Mouse (Mus musculus) left cerebral cortex, adult 11 months (tissue): ENCODE data around the gene Rpl19.

Experiments
- DNase-seq: peaks from one replicate; pipeline ENCODE4 v3.0.0; 2022; ENCODE audit warnings: low spot score

The Rpl19 gene

DNA sequence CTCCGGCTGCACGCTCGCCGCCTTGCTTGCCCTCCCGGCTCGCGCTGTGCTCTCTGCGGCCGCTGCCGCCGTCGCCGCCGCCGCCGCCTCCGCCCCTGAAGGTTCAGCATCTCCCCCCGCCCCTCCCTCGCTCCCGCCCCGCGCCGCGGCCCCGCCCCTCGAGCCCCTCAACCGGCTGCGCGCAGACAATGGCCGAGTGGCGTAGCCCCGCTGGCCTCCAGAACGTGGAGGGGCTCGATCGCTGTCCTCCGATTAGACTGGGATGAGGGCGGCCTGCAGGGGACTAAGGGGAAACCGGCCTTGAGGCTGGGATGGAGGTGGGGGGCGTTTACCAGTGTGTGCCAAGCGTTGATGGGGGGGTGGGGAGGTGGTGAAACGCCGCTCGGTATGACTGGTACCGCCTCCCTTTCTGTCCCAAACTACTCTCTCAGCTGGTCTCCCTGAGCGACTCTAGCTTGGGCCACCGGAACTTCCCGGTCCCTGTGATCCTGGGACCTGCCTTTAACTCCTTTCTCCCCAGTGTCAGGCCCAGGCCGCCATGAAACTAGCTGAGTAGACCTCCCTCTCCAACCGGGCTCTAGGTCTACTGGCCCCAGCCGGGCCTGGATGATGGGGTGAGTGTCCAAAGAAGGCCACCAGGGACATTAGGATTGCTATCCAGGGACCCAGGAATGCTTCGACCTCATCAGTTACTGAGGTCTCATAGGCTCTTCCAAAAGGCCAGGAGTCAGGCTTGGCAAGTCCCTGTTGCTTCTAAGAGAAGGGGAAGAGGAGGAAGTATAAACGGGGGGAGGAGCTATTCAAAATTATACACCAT, 3.7 kb upstream of the Rpl19 start, which contains the start of gene Cacnb1:
TSS of gene Cacnb1 (minus strand) at position 480 of the 817 bp plus-strand sequence.
- DNase-seq: no peak

DNA sequence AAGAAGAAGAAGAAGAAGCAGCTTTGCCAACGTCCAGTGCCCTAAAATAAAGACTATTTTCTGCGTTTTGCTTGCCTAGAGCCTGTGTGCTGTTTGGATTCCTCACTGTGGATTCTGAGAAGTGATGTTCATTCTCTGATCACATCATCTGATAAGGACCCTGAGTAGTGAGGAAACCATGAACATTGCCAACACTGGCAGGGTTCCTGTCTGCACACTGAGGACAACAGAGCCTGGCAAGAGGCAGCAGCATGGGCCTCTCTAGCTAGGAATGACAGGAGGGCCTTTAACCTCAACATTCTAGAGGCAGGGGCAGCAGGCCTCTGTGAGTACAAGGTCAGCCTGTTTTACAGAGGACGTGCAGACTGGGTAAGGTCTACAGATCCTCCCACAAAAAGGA, 2.0 kb upstream of the Rpl19 start:
- no peak for DNase-seq

DNA sequence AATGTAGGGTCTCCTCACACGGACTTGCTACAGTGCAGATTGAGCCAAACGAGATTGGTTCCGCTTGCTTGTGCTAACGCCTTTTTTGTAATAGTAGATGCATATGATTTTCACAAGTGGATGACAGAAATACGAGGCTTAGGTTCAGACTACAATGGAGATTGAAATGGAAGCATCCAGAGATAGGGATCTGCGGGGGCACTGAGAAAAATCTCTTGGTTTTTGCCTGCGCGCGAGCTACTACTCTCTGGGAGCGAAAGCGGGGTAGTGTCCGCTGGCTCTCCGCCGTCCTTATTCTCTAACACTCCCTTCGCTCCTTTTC, 301 bp upstream of the Rpl19 start:
- DNase-seq: no peak

DNA sequence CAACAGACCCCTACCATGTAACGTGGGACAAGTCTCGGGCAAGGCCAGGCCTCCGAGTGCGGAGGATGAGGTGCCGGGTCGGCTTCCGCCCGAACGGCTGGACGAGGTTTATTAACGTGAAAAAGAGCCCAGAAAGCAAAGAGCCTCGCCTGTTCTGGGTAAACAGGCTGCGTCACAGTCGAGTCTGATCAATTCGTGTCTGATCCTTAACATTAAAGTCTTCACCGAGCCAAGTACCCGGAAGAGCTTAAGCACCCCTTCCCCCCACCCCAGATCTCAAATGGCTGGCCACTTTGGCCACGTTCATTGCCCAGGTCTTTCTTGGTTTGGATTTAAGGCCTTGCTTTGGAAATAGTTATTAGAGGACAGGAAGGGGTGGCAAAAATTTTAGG, 783 bp downstream of the Rpl19 start:
- no peak for DNase-seq

DNA sequence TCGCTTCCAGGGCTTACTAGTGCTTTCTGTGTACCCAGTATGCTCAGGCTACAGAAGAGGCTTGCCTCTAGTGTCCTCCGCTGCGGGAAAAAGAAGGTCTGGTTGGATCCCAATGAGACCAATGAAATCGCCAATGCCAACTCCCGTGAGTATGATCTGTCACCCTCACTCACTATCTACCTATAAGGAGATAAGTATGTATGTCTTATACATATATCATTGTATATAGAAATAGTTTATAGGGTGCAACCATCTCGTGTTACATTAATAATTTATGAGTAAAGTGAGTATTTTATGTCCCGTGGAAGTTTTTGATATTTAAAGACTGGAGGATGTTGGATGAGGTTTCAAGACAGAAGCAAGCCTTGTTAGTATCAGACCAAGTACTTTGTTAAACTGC, 1.3 kb downstream of the Rpl19 start:
- no peak for DNase-seq

DNA sequence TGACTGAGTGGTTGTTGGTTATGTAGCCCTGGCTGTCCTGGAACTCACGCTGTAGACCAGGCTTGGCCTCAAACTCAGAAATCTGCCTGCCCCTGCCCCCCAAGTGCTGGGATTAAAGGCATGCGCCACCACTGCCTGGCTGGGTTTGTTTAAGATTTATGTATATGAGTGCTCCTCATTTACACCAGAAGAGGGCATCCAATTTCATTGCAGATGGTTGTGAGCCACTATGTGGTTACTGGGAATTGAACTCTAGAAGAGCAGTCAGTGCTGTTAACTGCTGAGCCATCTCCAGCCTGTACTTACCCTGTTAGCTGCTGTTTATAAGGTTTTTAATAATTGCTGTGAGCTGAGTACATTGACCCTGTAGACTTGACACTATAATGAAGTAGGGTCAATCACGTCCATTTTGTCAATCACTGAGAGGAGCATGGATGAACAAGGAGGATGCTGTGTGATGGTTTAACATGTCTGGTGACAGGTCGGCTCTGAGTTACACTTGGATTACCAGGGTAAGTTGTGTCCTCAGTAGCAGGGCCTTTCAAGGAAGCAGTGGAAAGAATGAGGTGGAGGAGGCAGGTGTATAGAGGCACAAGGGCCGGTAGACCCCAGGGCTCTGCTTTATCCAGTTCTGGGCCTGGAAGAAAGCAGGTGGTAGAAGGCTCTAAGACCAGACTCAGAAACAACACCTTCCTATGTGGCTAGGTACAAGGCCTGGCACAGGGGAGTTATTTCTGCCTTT, 4.4 kb downstream of the Rpl19 start:
- DNase-seq: no peak

DNA sequence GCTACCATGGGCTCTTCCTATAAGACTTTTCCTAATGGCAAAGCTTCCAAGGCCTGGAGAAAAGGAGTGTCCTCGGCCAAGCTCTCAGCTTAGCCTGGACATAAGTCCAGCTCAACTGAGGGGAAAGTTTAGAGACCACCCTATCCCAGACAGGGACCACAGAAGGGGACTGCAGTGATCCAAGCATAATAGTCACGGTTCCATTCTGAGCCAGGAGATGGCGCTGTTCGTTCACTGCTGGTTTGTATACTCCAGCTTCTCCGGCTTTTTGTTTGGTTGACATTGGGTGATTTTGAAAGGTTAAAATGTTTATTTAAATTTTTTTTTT, 4.9 kb downstream of the Rpl19 start:
- no peak for DNase-seq

DNA sequence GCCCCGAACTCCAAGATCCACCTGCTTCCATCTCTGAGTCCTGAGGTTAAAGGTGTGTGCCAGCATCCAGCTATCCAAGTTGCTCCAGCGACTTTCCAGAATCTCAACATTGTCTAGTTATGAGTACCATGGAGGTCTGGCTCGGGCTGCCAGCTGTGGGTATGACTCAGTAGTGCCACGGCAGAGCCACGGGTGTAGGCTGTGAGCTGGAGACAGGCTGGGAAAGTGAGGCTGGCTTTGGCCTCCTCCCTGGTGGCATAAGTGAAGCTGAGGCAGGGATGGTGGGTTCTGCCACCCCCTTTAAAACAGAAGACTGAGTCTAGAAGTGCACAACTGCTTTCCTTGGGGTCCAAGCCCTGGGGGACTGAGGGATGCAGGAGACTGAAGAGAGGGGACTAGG, 7.6 kb downstream of the Rpl19 start:
- no peak for DNase-seq

DNA sequence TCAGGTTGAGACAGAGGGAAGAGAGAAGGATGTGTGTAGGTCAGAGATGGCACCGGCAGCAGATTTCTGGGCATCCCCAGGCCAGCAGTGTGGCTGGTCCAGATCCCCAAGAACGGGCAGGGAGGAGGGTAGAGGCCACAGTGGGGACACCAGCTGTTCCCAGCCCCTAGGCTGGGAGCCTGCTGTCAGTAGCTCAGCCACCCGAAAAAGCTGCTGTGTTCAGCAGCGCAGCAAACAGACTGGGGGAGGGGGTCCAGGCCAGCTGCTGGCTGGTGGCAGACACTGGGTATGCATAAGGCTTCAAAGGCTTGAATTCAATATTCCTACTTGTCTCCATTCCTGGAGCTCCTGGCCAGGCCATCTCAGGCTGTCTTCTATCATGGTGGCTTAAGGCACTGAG, 8.3 kb downstream of the Rpl19 start:
- no peak for DNase-seq

DNA sequence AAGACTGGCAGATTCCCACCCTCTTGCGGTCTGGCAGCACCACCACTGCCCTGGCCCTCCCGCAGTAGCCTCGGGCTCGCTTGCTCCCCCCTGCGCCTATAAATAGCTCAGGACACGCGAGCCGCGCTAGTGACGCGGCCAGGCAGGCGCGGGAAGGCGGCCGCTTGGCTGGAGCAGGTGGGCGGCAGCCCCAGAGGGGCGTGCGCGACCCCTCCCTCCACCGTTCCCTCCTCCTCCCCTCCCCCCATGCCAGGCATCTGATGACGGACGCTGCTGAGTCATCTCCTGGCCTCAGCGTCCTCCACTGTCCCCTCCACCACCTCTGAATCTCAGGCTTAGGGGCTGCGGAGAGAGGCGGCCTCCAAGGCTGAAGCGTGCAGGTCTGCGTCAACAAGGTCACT, 9.5 kb downstream of the Rpl19 start:
- DNase-seq: no peak

DNA sequence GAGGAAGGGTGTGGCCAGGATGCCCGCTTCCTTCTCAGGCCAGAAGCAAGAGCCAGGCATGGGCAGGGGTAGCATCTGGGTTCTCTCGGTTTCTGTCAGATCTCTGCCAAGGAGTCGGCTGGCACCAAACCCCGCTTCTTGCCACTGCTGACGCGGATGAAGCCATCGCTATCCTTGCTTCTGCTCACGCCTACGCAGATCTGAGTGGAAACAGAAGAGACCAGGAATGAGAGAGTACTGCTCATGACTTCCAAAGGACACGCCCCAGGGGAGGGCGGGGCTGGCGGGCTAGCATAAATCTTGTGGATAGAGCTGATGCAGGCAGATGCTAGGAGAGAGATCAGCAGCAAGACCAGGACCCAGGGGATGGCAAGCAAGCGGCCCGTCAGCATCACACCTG, 11.4 kb downstream of the Rpl19 start:
- DNase-seq: no peak

DNA sequence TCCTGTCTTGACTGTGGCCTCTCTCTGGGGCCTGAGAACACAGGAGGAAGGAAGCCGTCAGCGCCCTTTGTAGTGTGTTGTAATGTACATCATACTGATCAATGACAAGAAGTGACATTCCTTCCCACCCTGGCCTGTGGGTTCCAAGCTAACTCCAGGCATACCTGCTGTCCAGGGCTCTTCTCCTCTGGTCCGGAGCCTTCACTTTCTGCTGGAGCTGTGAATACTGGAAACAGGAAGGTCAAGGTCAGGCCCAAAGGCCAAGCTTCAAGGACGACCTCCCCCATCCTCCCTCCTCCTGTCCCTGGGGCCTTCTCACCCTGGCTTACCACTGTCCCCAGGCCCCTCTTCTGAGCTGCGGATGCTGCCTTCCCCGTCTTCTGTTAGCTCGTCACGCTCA, 14.5 kb downstream of the Rpl19 start:
- DNase-seq: no peak

DNA sequence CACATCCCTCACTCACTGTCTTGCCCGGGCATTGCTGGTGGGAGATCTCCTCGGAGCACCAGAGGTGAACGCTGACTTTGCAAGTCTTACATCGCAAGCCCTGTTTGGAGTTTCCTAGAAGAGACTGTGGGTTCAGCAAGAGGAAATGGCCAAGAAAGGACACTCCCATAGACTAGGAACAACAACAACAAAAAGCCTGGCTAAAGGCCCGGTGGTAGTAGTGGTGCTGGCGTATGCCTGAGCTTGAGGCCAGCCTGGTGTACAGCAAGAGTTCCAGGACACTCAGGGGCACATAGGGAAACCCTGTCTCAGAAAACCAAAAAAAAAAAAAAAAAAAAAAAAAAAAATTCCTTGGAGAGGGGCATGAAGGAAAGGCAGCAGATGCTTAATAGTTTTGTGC, 16.2 kb downstream of the Rpl19 start:
- no peak for DNase-seq

DNA sequence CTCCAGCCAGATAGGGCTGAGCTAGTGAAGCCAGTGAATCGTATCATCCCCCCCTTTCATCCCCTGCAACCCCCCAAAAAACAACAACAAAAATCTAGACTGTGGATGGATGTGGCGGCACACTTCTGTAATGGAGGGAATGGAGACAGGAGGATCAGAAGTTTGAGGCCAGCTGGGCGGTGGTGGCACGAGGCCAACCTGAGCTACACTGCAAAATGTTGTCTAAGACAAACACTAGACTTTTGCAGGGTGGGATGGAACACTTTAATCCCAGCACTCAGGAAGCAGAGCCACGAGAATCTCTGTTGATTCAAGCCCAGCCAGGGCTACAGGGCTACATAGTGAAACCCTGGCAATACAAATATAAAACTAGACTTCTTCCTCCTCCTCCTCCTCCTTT, 17.6 kb downstream of the Rpl19 start:
- no peak for DNase-seq

DNA sequence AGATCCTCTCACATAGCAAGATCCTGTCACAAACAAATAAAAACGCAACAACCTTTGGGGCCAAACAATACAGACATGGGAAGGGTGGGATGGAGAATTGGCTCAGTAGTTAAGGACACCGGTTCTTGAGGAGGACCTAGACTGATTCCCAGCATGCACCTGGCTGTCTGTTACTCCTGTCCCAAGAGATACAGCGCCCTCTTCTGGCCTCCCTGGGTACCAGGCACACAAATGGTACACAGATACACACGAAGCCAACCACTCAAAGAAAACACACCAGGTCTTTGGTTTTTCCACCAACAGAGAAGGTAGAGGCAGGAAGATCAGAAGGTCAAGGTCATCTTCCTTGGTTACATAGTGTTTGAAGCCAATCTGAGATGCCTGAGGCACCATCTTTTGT, 19.1 kb downstream of the Rpl19 start:
- no peak for DNase-seq

DNA sequence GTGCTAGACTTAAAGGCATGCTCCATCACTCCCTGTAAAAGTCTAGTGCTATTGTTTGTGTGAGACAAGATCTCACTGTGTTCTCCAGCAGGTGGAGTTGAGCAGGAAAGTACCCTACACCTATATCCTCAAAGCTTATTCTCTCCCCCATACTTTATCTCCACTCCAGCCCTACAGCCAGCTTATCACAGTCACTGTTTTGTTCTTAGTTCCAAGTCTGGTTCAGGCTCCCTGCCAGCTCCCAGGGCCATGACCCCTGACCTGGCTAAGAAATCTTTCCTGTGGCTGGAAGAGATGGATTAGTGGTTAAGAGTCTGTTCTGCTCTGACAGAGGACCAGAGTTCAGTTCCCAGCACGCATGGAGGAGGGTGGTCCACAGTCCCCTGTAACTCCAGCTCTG, 20.0 kb downstream of the Rpl19 start:
- no peak for DNase-seq

DNA sequence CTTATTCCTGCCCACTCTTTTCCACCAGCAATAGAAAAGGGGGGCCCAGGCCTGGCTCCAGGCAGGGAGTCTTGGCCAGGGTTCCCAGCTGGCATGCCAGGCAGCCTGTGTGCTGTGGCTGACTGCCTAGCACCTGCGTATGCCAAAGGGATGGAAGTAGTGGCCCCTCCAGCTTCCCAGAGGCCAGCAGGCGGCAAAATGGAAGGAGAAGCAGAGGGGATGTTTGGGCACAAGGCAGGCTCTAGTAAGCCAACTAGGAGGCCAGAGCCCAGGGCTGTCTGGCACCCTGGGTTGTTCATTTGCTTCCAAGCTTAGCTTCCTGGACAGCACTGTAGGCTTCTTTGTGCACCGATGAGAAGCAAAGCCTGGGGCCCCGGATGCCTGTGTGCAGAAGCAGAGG, 21.2 kb downstream of the Rpl19 start:
- DNase-seq: no peak

DNA sequence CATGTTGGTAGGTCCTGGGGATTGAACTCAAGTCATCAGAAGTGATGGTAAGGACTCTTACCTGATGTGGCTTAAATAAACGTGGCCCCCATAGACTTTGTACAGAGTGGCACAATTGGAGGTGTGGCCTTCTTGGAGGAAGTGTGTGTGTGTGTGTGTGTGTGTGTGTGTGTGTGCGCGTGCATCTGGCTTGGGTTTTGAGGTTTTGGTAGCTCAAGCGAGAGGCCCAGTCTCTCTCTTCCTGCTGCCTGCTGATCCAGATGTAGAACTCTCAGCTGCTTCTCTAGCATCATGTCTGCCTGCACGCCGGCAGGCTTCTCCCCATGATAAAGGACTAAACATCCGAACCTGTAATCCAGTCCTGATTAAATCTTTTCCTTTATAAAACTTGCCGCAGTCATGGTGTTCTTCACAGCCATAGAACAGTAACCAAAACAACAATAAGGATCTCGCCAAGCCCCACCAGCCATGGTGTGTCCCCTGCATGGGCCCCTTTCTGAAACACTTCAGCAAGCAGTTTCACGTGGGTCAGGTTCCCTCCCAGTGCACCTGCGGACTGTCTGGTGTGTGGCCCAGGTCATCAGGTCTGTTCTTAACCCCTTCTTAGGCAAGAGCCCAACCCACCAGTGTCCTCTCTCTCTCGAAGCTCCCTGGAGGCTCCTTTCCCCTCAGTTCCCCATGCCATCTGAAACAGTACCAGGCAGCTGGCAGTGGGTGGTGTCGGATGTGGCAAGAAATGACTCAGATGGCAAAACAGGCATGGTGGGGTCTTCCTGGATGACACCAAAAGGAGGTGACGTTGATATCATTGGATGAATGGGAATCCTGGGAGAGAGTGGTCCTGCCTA, 23.4 kb downstream of the Rpl19 start:
- no peak for DNase-seq

DNA sequence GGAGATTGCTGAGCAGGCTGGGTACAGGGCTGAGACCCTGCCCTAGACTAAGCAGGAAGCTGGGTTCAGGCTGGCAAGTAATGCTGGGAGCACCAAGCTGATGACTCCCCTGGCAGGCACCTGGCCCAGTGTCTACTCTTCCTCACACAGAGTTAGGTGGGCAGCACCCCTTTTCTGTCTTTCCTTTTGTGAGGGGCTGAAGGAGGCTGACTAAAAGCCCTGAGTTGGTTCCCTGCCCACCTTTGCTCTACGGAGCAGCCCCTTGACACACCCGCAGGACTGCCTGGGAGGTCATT, 24.0 kb downstream of the Rpl19 start:
- DNase-seq: no peak

DNA sequence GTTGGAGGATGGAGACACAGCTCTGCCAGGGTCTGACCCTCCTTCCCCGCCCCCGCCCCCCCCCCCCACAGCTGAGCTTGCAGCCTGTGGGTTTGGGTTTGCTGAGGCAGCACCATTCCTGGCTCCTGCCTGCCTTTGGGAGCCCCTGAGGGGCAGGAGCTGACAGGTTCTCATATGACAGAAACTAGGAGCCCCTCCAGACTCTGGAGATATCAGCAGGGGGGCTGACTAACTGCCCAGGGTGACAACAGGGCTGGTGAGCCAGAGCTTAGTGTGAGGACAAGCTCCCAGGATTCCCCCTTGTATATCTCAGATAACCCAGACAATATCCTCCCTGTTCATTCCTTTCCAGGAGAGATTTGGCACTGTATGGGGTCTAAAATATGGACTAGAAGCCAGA, 24.4 kb downstream of the Rpl19 start:
- no peak for DNase-seq

DNA sequence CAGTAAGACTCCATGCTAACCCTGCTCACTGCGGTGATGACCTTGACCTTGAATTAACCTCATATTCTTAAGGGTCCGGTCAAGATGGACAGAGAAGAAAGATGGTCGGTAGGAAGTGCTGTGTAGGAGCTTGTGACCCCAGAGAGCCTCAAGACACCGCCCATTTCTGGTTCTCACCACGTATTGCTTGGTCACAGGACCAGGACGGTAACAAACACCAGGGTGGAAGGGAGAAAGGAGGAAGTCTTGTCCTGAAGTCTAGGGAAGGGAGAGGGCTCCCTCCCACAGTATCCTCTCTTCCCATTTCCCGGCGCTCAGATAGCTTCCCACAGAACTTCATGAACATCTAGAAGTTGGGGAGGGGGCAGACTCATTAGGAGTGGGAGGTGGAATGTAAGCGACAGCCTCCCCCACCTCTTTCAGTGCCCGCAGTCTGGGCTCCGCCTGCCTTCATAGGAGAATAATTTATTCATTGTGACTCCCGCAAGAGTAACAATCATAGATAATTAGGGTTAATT, 25.2 kb downstream of the Rpl19 start:
- no peak for DNase-seq

DNA sequence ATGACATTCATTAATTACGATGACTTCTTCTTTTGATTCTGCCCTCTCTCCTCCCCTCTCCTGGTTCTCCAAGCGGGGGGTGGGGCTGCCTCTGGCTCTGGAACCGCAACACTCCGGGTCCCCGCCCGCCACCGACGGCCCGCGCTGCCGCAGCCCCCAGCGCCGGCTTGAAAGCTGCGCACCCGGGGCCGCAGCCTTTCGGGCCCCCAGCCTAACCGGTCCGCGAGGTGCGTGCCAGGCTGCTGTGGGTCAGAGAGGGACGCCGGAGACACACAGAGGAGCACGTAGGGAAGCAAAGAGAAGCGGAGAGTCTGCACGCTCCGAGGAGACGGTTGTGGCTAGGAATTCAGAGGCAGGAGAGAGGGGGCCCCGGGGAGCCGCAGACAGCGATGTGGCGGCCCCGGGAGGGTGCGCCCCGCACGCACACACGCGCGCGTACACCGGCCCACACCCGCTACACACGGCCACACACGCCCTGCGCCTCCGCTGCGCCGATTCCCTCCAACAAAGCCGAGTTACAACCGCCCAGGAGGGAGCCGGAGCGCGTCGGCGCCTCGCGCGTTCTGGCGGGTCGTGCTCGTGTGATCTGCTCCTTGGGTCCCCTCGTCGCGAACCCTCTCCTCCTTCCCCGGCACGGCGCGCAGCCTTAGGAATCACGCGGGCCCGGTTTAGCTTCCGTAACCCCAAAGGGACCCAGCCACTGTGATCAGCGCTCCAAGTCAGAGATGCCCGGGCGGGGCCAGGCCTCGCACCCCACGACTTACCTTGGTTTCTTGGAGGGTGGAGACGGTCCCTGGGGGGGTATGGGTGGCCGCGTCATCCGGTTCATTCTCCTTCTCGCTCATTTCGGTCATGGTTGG, 25.8 kb downstream of the Rpl19 start:
- no peak for DNase-seq
